Mouse (Mus musculus) thymus, adult 2 months (tissue): ENCODE data around the gene Spsb2.

ENCODE experiments used
- CTCF ChIP-seq: fragments of 200-500 bp; IDR thresholded peaks from 2 replicates; pipeline ENCODE4 v1.5.1; 2012; ENCODE audit warnings: mild to moderate bottlenecking, control low read depth, low read length, moderate library complexity, borderline replicate concordance; ENCODE audit not compliant: control insufficient read depth, poor library complexity, insufficient read depth; ENCODE audit errors: extremely low read depth
- POLR2A ChIP-seq: fragments of 200-500 bp; IDR thresholded peaks from 2 replicates; pipeline ENCODE4 v1.6.1; 2012; ENCODE audit warnings: mild to moderate bottlenecking, low read length, control low read depth, moderate library complexity; ENCODE audit not compliant: control insufficient read depth, poor library complexity, insufficient read depth; ENCODE audit errors: extremely low read depth

DNA sequence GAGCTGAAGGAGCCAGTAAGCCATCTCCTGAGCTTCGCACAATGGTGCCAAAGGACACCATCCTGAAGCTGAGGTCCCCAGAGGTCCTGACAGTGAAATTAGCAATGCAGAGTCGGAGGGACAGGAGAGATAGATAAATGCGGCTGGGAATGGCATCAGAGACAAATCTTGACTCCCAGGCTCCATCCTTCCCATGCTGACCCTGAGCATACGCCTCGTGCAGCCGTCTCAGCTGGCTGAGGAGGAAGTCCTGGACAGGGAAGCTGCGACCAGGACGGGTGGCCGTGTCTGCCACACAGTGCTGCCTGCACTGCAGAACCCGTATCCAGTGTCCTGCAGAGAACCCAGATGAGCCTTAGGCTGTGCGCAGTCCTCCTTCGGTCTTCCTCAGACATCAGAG lies 46.2 kb downstream of the Spsb2 start:
- TF ChIP-seq POLR2A (no peak), CTCF (no peak)
